31 mouse cellular contexts compared by ENCODE assay signal in the genomic region with DNA sequence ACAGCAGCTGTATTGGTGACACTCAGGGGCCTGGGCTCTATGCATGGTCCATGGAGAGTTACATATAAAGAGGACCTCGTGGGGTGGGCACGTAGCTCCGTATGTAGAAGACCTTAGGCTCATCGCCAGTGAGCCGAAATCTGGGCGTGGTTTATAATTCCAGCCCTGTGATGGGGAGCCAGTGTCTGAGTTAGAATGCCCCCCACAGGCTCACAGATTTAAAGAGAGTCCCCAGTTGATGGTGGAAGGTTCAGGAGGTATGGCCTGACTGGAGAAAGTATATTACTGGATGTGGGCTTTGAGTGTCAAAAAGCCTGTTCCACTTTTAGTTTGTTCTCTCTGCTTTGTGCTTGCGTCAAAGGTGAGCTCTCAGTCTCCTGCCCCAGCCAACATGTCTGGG. TPM values are rescaled to one million over a fixed set of nuclear protein-coding genes. Genes with fewer than 3 reads are reported as not detected.
DNase-seq lines count a peak whose midpoint lies in the region; ATAC-seq lines count a peak whose summit lies in the region.
"Had no signal": no experiment of that assay in that cellular context is flagged by ENCODE, and none has a peak within 500 bp of the region (broad histone marks: within the 10 kb centered on the region; RNA-seq: fewer than 3 reads in every experiment).

No protein-coding gene starts in this region.

- H3K27ac ChIP-seq in forebrain, embryonic 10.5 days = peak overlapping the region; percentile 69
- H3K27ac ChIP-seq in forebrain, embryonic 13.5 days = no peak overlapping the region
- H3K27ac ChIP-seq in embryonic facial prominence, embryonic 10.5 days (replicated peaks) = peak overlapping the region; percentile 26
- peak overlapping the region; percentile 6; the same call in 1 of the 2 replicates for H3K27ac ChIP-seq in limb, embryonic 13.5 days
- H3K27ac ChIP-seq: forebrain, embryonic 15.5 days; heart, adult 2 months; heart, embryonic 10.5 days; heart, embryonic 13.5 days; intestine, embryonic 15.5 days had no signal

- 86% methylated on average over 7 of the region's 7 CpGs for WGBS in forebrain, embryonic 10.5 days
- WGBS in forebrain, embryonic 13.5 days = 84% methylated on average over 7 of the region's 7 CpGs
- 90% methylated on average over 7 of the region's 7 CpGs for WGBS in embryonic facial prominence, embryonic 10.5 days
- 81% methylated on average over 7 of the region's 7 CpGs for WGBS in limb, embryonic 13.5 days

- H3K4me2 ChIP-seq in forebrain, embryonic 13.5 days = no peak overlapping the region
- H3K4me2 ChIP-seq in limb, embryonic 13.5 days (replicated peaks) = no peak overlapping the region
- H3K4me2 ChIP-seq: forebrain, embryonic 15.5 days; heart, embryonic 13.5 days; hindbrain, embryonic 12.5 days; intestine, embryonic 15.5 days had no signal

- peaks cover 56% of the 10 kb centered on the region for H3K27me3 ChIP-seq in forebrain, embryonic 10.5 days (ENCODE audit: poor library complexity, severe bottlenecking)
- H3K27me3 ChIP-seq in forebrain, embryonic 13.5 days = no peaks in the 10 kb centered on the region; the same call in 1 of the 2 replicates
- peaks cover 21% of the 10 kb centered on the region; the same call in 1 of the 2 replicates for H3K27me3 ChIP-seq in embryonic facial prominence, embryonic 10.5 days (replicated peaks; ENCODE audit: low read depth, poor library complexity, severe bottlenecking)
- H3K27me3 ChIP-seq in limb, embryonic 13.5 days = no peaks in the 10 kb centered on the region
- H3K27me3 ChIP-seq: forebrain, embryonic 15.5 days; heart, embryonic 13.5 days; intestine, embryonic 15.5 days; Patski had no signal

- H3K4me1 ChIP-seq in forebrain, embryonic 10.5 days = peaks cover 55% of the 10 kb centered on the region
- H3K4me1 ChIP-seq in forebrain, embryonic 13.5 days = peaks cover 24% of the 10 kb centered on the region
- H3K4me1 ChIP-seq in embryonic facial prominence, embryonic 10.5 days = peaks cover 66% of the 10 kb centered on the region
- H3K4me1 ChIP-seq in limb, embryonic 13.5 days = peaks cover 51% of the 10 kb centered on the region

- H3K36me3 ChIP-seq in forebrain, embryonic 10.5 days (replicated peaks) = no peaks in the 10 kb centered on the region
- H3K36me3 ChIP-seq in forebrain, embryonic 13.5 days (ENCODE audit: poor library complexity, severe bottlenecking) = no peaks in the 10 kb centered on the region
- no peaks in the 10 kb centered on the region for H3K36me3 ChIP-seq in embryonic facial prominence, embryonic 10.5 days (replicated peaks)
- H3K36me3 ChIP-seq in limb, embryonic 13.5 days = no peaks in the 10 kb centered on the region
- H3K36me3 ChIP-seq: forebrain, embryonic 15.5 days; G1E; heart, embryonic 10.5 days; heart, embryonic 13.5 days; hindbrain, embryonic 12.5 days; intestine, embryonic 15.5 days had no signal

- ATAC-seq in forebrain, embryonic 13.5 days = no peak
- ATAC-seq in limb, embryonic 13.5 days (ENCODE audit: low FRiP score, low read depth) = no peak
- no peak for ATAC-seq in granulocyte monocyte progenitor cell, adult 5-6 weeks (replicated peaks; ENCODE audit: poor library complexity, severe bottlenecking)
- ATAC-seq: activated CD4-positive, CD25-positive, alpha-beta regulatory T cell, adult 4 months; forebrain, embryonic 15.5 days; hindbrain, embryonic 16.5 days; intestine, embryonic 15.5 days; Patski had no signal

- H3K9ac ChIP-seq in forebrain, embryonic 13.5 days = no peak overlapping the region
- H3K9ac ChIP-seq in limb, embryonic 13.5 days = no peak overlapping the region
- H3K9ac ChIP-seq: forebrain, embryonic 15.5 days; heart, embryonic 13.5 days; hindbrain, embryonic 12.5 days; intestine, embryonic 15.5 days had no signal

- no peak for DNase-seq in forebrain, embryonic 10.5 days (ENCODE audit: extremely low spot score, low spot score)
- DNase-seq in ES-CJ7 (ENCODE audit: low read depth, low spot score) = peak; percentile 45
- no peak for DNase-seq in embryonic facial prominence, embryonic 10.5 days (ENCODE audit: low spot score)
- no peak for DNase-seq in adrenal gland, postnatal 25 days
- DNase-seq: adrenal gland, postnatal 10 days; cerebellum, adult 11 months; cerebellum, adult 2 months; cerebellum, adult 9-11 months; cerebellum, postnatal 25 days; gastrocnemius, postnatal 25 days; heart, adult 2 months; heart, postnatal 14 days; heart, postnatal 4 days had no signal

- no peaks in the 10 kb centered on the region for H3K9me3 ChIP-seq in forebrain, embryonic 10.5 days
- no peaks in the 10 kb centered on the region for H3K9me3 ChIP-seq in forebrain, embryonic 13.5 days (replicated peaks)
- no peaks in the 10 kb centered on the region for H3K9me3 ChIP-seq in embryonic facial prominence, embryonic 10.5 days
- H3K9me3 ChIP-seq in limb, embryonic 13.5 days = no peaks in the 10 kb centered on the region
- H3K9me3 ChIP-seq: forebrain, embryonic 15.5 days; heart, embryonic 10.5 days; heart, embryonic 13.5 days; hindbrain, embryonic 12.5 days; intestine, embryonic 15.5 days had no signal

- H3K4me3 ChIP-seq in forebrain, embryonic 10.5 days = no peak overlapping the region
- no peak overlapping the region for H3K4me3 ChIP-seq in forebrain, embryonic 13.5 days
- no peak overlapping the region for H3K4me3 ChIP-seq in embryonic facial prominence, embryonic 10.5 days
- H3K4me3 ChIP-seq in limb, embryonic 13.5 days = no peak overlapping the region
- H3K4me3 ChIP-seq: forebrain, embryonic 15.5 days; heart, adult 2 months; heart, embryonic 10.5 days; heart, embryonic 13.5 days; hindbrain, embryonic 12.5 days; intestine, embryonic 15.5 days had no signal

RNA-seq across cellular contexts. Expression of a gene that starts 54.8 kb away (rescaled TPM):
- polyA plus RNA-seq in forebrain, embryonic 10.5 days (2016; fragmentation: Nextera tagmentation; extraction: Ambion mirVana) = not detected in 2 replicates
- polyA plus RNA-seq in forebrain, embryonic 13.5 days (2015; fragmentation: Nextera tagmentation; extraction: Ambion mirVana) = not detected in 2 replicates
- not detected in 2 replicates for polyA plus RNA-seq in embryonic facial prominence, embryonic 10.5 days (2016; fragmentation: Nextera tagmentation; extraction: Ambion mirVana)
- not detected in 2 replicates for polyA plus RNA-seq in limb, embryonic 13.5 days (2015; fragmentation: Nextera tagmentation; extraction: Ambion mirVana)
- total RNA-seq in adrenal gland, postnatal 25 days (2021) = not detected in 2 replicates
- not detected in 2 replicates for total RNA-seq in granulocyte monocyte progenitor cell, adult 5-6 weeks (2014; fragmentation: Nextera tagmentation)
- total RNA-seq in granulocyte monocyte progenitor cell, adult 5-6 weeks (2017) = not detected in 2 replicates
- total RNA-seq: adrenal gland, postnatal 10 days; common myeloid progenitor, adult 5-6 weeks; G1E; gastrocnemius, adult 8-10 months; gastrocnemius, postnatal 25 days; heart, adult 2 months; heart, postnatal 14 days; heart, postnatal 4 days had no signal
- polyA plus RNA-seq: activated CD4-positive, CD25-positive, alpha-beta regulatory T cell, adult 4 months; cerebellum, adult 2 months; embryonic facial prominence, embryonic 14.5 days; forebrain, embryonic 11.5 days; forebrain, embryonic 15.5 days; G1E; gonadal fat pad, adult 2 months; heart, adult 2 months; heart, embryonic 10.5 days; heart, embryonic 13.5 days; heart, embryonic 16.5 days; hindbrain, embryonic 12.5 days; hindbrain, embryonic 16.5 days; intestine, embryonic 15.5 days; Patski had no signal

RNA-seq across cellular contexts. Expression of a gene that starts 58.8 kb away (rescaled TPM):
- 16.6 and 18.0 TPM in 2 replicates for polyA plus RNA-seq in forebrain, embryonic 10.5 days (2016; fragmentation: Nextera tagmentation; extraction: Ambion mirVana)
- polyA plus RNA-seq in forebrain, embryonic 13.5 days (2015; fragmentation: Nextera tagmentation; extraction: Ambion mirVana) = 13.4 and 15.6 TPM in 2 replicates
- 26.9 and 28.1 TPM in 2 replicates for polyA plus RNA-seq in embryonic facial prominence, embryonic 10.5 days (2016; fragmentation: Nextera tagmentation; extraction: Ambion mirVana)
- polyA plus RNA-seq in limb, embryonic 13.5 days (2015; fragmentation: Nextera tagmentation; extraction: Ambion mirVana) = 25.9 and 30.2 TPM in 2 replicates
- total RNA-seq in adrenal gland, postnatal 25 days (2021) = 25.1 and 33.4 TPM in 2 replicates
- 16.9 and 29.3 TPM in 2 replicates for total RNA-seq in granulocyte monocyte progenitor cell, adult 5-6 weeks (2014; fragmentation: Nextera tagmentation)
- total RNA-seq in granulocyte monocyte progenitor cell, adult 5-6 weeks (2017) = 3.4 and 4.0 TPM in 2 replicates
